In the genomic region with DNA sequence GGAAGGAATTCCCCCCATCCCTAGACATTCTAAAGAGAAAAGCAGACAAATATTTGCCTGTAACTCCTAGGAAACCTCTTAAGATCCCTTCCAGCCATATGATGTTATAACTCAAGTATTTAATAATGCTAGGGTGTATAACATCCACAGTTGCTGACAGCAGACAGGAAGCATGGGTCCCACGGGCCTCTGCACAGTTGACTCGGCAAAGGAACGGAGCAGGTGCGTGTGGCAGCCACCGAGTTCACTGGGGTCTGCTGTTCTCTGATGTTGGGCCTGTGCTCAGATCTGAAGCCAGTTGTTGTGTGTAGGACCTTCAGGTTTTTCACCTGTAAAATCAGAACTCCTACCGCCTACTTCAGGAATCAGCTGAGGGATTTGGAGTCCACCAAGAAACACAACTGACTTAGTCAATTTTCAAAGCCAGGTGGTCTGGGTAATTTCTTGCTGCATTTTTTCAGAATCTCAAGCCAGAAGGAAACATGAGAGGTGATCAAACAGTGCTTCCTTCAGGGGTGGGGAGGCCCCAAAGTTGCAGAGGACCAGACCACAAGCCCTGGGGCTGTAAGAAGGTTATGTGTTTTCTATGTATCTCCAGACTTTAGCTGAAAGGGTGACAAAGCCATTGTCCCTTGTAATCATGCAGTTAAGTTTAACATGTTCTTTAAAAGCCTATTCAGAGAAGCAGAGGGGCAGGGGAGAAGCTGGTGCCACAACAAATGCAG, we compare ENCODE assay signal across 26 mouse cellular contexts.
DNase-seq lines count a peak whose midpoint lies in the region; ATAC-seq and TF ChIP-seq lines count a peak whose summit lies in the region.
"Had no signal": no experiment of that assay in that cellular context is flagged by ENCODE, and none has a peak within 500 bp of the region (broad histone marks: within the 10 kb centered on the region; RNA-seq: fewer than 3 reads in every experiment).

No protein-coding gene starts in this region.

- peak overlapping the region; percentile 35; the same call in 1 of the 2 replicates for H3K27ac ChIP-seq in heart, postnatal 0 days (ENCODE audit: low read depth)
- 0 out of 2 replicates have a peak overlapping the region, but pooled peaks have one; percentile 8 for H3K27ac ChIP-seq in limb, embryonic 11.5 days (replicated peaks; ENCODE audit: low read depth, low read length)
- peak overlapping the region; percentile 96 for H3K27ac ChIP-seq in thymus, adult 2 months (ENCODE audit: control insufficient read depth, insufficient read depth, low read length)
- H3K27ac ChIP-seq: embryonic facial prominence, embryonic 13.5 days; hindbrain, postnatal 0 days; neural tube, embryonic 12.5 days had no signal

- TF ChIP-seq EP300 in heart, postnatal 0 days (IDR thresholded peaks at IDR 0.05; ENCODE audit: low read depth), result no peak

- no peak for ATAC-seq in heart, postnatal 0 days (ENCODE audit: insufficient read depth, low read depth)
- ATAC-seq in limb, embryonic 11.5 days (ENCODE audit: insufficient number of reproducible peaks, low FRiP score, low TSS enrichment, low read depth), result peak; percentile 73; the same call in 1 of the 2 replicates
- ATAC-seq in granulocyte monocyte progenitor cell, adult 5-6 weeks (replicated peaks; ENCODE audit: poor library complexity, severe bottlenecking), result no peak
- ATAC-seq: forebrain, embryonic 14.5 days; hindbrain, postnatal 0 days; intestine, embryonic 16.5 days; liver, postnatal 0 days had no signal

- WGBS in heart, postnatal 0 days, result 65% methylated on average over 6 of the region's 6 CpGs
- 61% methylated on average over 6 of the region's 6 CpGs for WGBS in limb, embryonic 11.5 days
- 17% methylated on average over 6 of the region's 6 CpGs for WGBS in thymus, adult 2 months

- no peaks in the 10 kb centered on the region for H3K27me3 ChIP-seq in heart, postnatal 0 days (ENCODE audit: control insufficient read depth, insufficient read depth, low read length)
- H3K27me3 ChIP-seq in limb, embryonic 11.5 days (ENCODE audit: control insufficient read depth, insufficient read depth, low read length), result no peaks in the 10 kb centered on the region
- no peaks in the 10 kb centered on the region for H3K27me3 ChIP-seq in thymus, adult 2 months (ENCODE audit: control insufficient read depth, insufficient read depth, low read length)
- H3K27me3 ChIP-seq: embryonic facial prominence, embryonic 13.5 days; neural tube, embryonic 12.5 days had no signal

- no peak for DNase-seq in heart, postnatal 0 days (ENCODE audit: low spot score)
- no peak for DNase-seq in heart, postnatal 14 days
- DNase-seq in limb, embryonic 11.5 days (ENCODE audit: low spot score), result peak; percentile 55
- DNase-seq in thymus, adult 2 months, result peak; percentile 61
- DNase-seq in thymus, postnatal 4 days, result peak; percentile 82
- DNase-seq in left cerebral cortex, postnatal 36 days (ENCODE audit: low spot score in 2 of 2), result no peak
- DNase-seq: adrenal gland, adult 2 months; cerebellum, adult 11 months; cerebellum, postnatal 10 days; gastrocnemius, postnatal 10 days; heart, adult 18-20 months; kidney, postnatal 36 days; layer of hippocampus, postnatal 36 days; liver, postnatal 0 days; lung, postnatal 10 days; midbrain, embryonic 14.5 days; right cerebral cortex, postnatal 14 days; spleen, adult 18-20 months had no signal

- TF ChIP-seq POLR2A in thymus, adult 2 months (IDR thresholded peaks at IDR 0.05; ENCODE audit: control insufficient read depth, extremely low read depth, insufficient read depth, low read length, poor library complexity), result no peak

- no peaks in the 10 kb centered on the region for H3K4me1 ChIP-seq in heart, postnatal 0 days (ENCODE audit: control insufficient read depth, insufficient read depth)
- peaks cover 6% of the 10 kb centered on the region; the same call in 1 of the 2 replicates for H3K4me1 ChIP-seq in limb, embryonic 11.5 days (ENCODE audit: control insufficient read depth, insufficient read depth, low read length)
- peaks cover 24% of the 10 kb centered on the region for H3K4me1 ChIP-seq in thymus, adult 2 months (replicated peaks; ENCODE audit: control insufficient read depth, insufficient read depth, low read length)
- H3K4me1 ChIP-seq: neural tube, embryonic 12.5 days had no signal

- no peak overlapping the region for H3K4me3 ChIP-seq in heart, postnatal 0 days (ENCODE audit: low read depth, low read length)
- no peak overlapping the region for H3K4me3 ChIP-seq in limb, embryonic 11.5 days (ENCODE audit: low read depth, low read length)
- H3K4me3 ChIP-seq in thymus, adult 2 months (ENCODE audit: control insufficient read depth, insufficient read depth, low read length), result no peak overlapping the region
- H3K4me3 ChIP-seq: embryonic facial prominence, embryonic 13.5 days; neural tube, embryonic 12.5 days had no signal

- H3K36me3 ChIP-seq in heart, postnatal 0 days (replicated peaks; ENCODE audit: control insufficient read depth, insufficient read depth, low read length), result no peaks in the 10 kb centered on the region
- no peaks in the 10 kb centered on the region for H3K36me3 ChIP-seq in limb, embryonic 11.5 days (ENCODE audit: control insufficient read depth, insufficient read depth, low read length)
- H3K36me3 ChIP-seq in thymus, adult 2 months (ENCODE audit: control insufficient read depth, insufficient read depth, low read length), result no peaks in the 10 kb centered on the region
- H3K36me3 ChIP-seq: embryonic facial prominence, embryonic 13.5 days; G1E; neural tube, embryonic 12.5 days had no signal

- H3K9ac ChIP-seq in heart, postnatal 0 days (replicated peaks; ENCODE audit: low read depth, low read length), result no peak overlapping the region
- no peak overlapping the region for H3K9ac ChIP-seq in limb, embryonic 11.5 days (ENCODE audit: low read length)
- H3K9ac ChIP-seq: embryonic facial prominence, embryonic 13.5 days; liver, postnatal 0 days; neural tube, embryonic 12.5 days had no signal

- no peak overlapping the region for H3K4me2 ChIP-seq in heart, postnatal 0 days (ENCODE audit: low read depth, low read length)
- H3K4me2 ChIP-seq in limb, embryonic 11.5 days (ENCODE audit: low read depth, severe bottlenecking), result no peak overlapping the region
- H3K4me2 ChIP-seq: embryonic facial prominence, embryonic 13.5 days; liver, embryonic 11.5 days; neural tube, embryonic 12.5 days had no signal

- intact Hi-C loops in heart, postnatal 14 days (cut with DNase I), result no loop called here
- intact Hi-C loops in left cerebral cortex, postnatal 36 days (cut with DNase I), result no loop called here

- TF ChIP-seq CTCF in heart, postnatal 0 days (IDR thresholded peaks at IDR 0.05; ENCODE audit: low read depth), result no peak
- TF ChIP-seq CTCF in thymus, adult 2 months (IDR thresholded peaks at IDR 0.05; ENCODE audit: borderline replicate concordance, control insufficient read depth, extremely low read depth, insufficient read depth, low read length, poor library complexity), result no peak

- no peaks in the 10 kb centered on the region for H3K9me3 ChIP-seq in heart, postnatal 0 days (replicated peaks; ENCODE audit: control insufficient read depth, low read length)
- no peaks in the 10 kb centered on the region for H3K9me3 ChIP-seq in limb, embryonic 11.5 days (ENCODE audit: control insufficient read depth, low read length)
- H3K9me3 ChIP-seq: embryonic facial prominence, embryonic 13.5 days; neural tube, embryonic 12.5 days had no signal

Comparison
In these comparisons a context has a peak if more than half of its experiments do, and no peak if none do; other contexts are left out.
1. DNase-seq: peak in limb, embryonic 11.5 days (single experiment), thymus, adult 2 months (single experiment) and thymus, postnatal 4 days (single experiment); none in heart, postnatal 0 days (single experiment), heart, postnatal 14 days (0 of 2) and left cerebral cortex, postnatal 36 days (0 of 2).
2. H3K27ac ChIP-seq: peak in every context shown above with its lines; median percentile 96 in thymus, adult 2 months; 35 in heart, postnatal 0 days; 8 in limb, embryonic 11.5 days.